Mouse (Mus musculus) liver, postnatal 0 days (tissue): Measurements from ENCODE around the gene Cxcl12. TPM values are rescaled to one million over a fixed set of nuclear protein-coding genes. Genes with fewer than 3 reads are reported as not detected.

ENCODE experiments used
- ATAC-seq: fragments of 200-750 bp; cut with Nextera tagmentation; 2 replicates; pipeline ENCODE4 v1.8.0; 2017; ENCODE audit warnings: mild to moderate bottlenecking, moderate library complexity
- DNase-seq: peaks from one replicate; pipeline ENCODE4 v3.0.0-alpha.2; 2016
- H3K27ac ChIP-seq: fragments of 300-500 bp; sonication (generic); 2 replicates; pipeline ENCODE4 v1.5.1; 2014; ENCODE audit warnings: antibody characterized with exemption, moderate library complexity, mild to moderate bottlenecking, low read depth
- H3K27me3 ChIP-seq: fragments of 300-500 bp; sonication (generic); 2 replicates; pipeline ENCODE4 v1.6.1; 2014; ENCODE audit warnings: low read length, control low read depth, mixed read lengths; ENCODE audit not compliant: insufficient read depth
- H3K36me3 ChIP-seq: fragments of 300-500 bp; sonication (generic); replicated peaks from 2 replicates; pipeline ENCODE4 v1.6.1; 2014; ENCODE audit warnings: mild to moderate bottlenecking, control low read depth, low read length, moderate library complexity, mixed read lengths; ENCODE audit not compliant: insufficient read depth
- H3K4me1 ChIP-seq: fragments of 300-500 bp; sonication (generic); 2 replicates; pipeline ENCODE4 v1.6.1; 2014; ENCODE audit warnings: antibody characterized with exemption, mild to moderate bottlenecking, control low read depth; ENCODE audit not compliant: insufficient read depth
- H3K4me2 ChIP-seq: fragments of 300-500 bp; sonication (generic); 2 replicates; pipeline ENCODE4 v1.6.1; 2014; ENCODE audit warnings: low read depth, mild to moderate bottlenecking, low read length, moderate library complexity, mixed read lengths
- H3K4me3 ChIP-seq: fragments of 300-500 bp; sonication (generic); 2 replicates; pipeline ENCODE4 v1.5.1; 2014; ENCODE audit warnings: low read depth, low read length
- H3K9ac ChIP-seq: fragments of 300-500 bp; sonication (generic); replicated peaks from 2 replicates; pipeline ENCODE4 v1.6.1; 2014; ENCODE audit warnings: mild to moderate bottlenecking, moderate library complexity
- H3K9me3 ChIP-seq: fragments of 300-500 bp; sonication (generic); 2 replicates; pipeline ENCODE4 v1.6.1; 2016; ENCODE audit warnings: mild to moderate bottlenecking, control low read depth, low read length, mixed read lengths
- CTCF ChIP-seq: sonication (generic); IDR thresholded peaks from 2 replicates; pipeline ENCODE4 v1.5.1; 2016; ENCODE audit warnings: antibody characterized with exemption, low read depth
- EP300 ChIP-seq: IDR thresholded peaks from 2 replicates; pipeline ENCODE4 v1.6.1; 2016; ENCODE audit warnings: antibody characterized with exemption, low read depth, mild to moderate bottlenecking
- WGBS: fragments of 180-500 bp; shearing (Covaris S2); extraction: QIAGEN DNeasy Blood & Tissue Kit; methylation state at CpG from one replicate; pipeline ENCODE4 v1.1.7; 2014; ENCODE audit not compliant: insufficient replicate concordance; 5-methylcytosine and 5-hydroxymethylcytosine counted together
- polyA plus RNA-seq: library from polyadenylated mRNA; unstranded; fragments of >200 nt; fragmentation: Nextera tagmentation; extraction: Ambion mirVana; gene quantifications from 2 replicates; pipeline ENCODE4 v1.2.1, GENCODE M21; 2015

Cxcl12 gene
- polyA plus RNA-seq, 1 experiment from 2014 or later = 124 TPM

- no peak overlapping the region for H3K27ac ChIP-seq
- no peak for ATAC-seq
- H3K4me1 ChIP-seq = no peaks in the 10 kb centered on the region
- 44% methylated on average over 16 of the region's 16 CpGs for WGBS
- no peaks in the 10 kb centered on the region for H3K27me3 ChIP-seq
- H3K4me3 ChIP-seq = no peak overlapping the region
- H3K36me3 ChIP-seq = no peaks in the 10 kb centered on the region
- H3K9me3 ChIP-seq = no peaks in the 10 kb centered on the region
- H3K4me2 ChIP-seq = no peak overlapping the region
- H3K9ac ChIP-seq = no peak overlapping the region
- no peak for DNase-seq
- no peak for TF ChIP-seq EP300
- TF ChIP-seq CTCF = no peak
These were observed 8.3 kb upstream of the Cxcl12 start for GRCm38 (mm10) chr6:117159710-117160690.

DNA sequence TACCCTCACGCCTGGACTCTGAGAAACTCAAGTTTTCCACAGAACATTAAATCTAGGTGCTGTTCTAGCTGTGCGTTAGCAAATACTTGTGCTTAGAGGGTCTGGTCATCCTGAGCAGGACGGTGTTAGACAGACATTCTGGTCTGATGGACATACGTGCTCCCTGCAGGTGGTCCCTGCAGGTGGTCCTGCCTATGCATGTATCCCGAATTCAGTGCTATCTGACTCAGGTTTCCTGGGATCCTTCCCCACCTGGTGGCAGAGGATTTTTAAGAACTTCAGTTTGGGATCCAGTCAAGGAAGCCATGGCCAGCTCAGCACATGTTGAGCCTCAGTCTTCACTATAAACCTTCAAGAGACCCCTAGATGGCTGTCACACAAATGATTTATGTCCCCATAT is 4.8 kb upstream of the Cxcl12 start:
- H3K27ac ChIP-seq = no peak overlapping the region
- no peak for TF ChIP-seq CTCF
- ATAC-seq (no peak), DNase-seq (no peak)
- H3K9ac ChIP-seq = no peak overlapping the region
- H3K4me3 ChIP-seq = no peak overlapping the region
- H3K9me3 ChIP-seq = no peaks in the 10 kb centered on the region
- no peaks in the 10 kb centered on the region for H3K36me3 ChIP-seq
- WGBS = 68% methylated on average over 5 of the region's 5 CpGs
- H3K4me1 ChIP-seq = peaks cover 5% of the 10 kb centered on the region; the same call in 1 of the 2 replicates
- H3K27me3 ChIP-seq = peaks cover 20% of the 10 kb centered on the region
- no peak overlapping the region for H3K4me2 ChIP-seq

DNA sequence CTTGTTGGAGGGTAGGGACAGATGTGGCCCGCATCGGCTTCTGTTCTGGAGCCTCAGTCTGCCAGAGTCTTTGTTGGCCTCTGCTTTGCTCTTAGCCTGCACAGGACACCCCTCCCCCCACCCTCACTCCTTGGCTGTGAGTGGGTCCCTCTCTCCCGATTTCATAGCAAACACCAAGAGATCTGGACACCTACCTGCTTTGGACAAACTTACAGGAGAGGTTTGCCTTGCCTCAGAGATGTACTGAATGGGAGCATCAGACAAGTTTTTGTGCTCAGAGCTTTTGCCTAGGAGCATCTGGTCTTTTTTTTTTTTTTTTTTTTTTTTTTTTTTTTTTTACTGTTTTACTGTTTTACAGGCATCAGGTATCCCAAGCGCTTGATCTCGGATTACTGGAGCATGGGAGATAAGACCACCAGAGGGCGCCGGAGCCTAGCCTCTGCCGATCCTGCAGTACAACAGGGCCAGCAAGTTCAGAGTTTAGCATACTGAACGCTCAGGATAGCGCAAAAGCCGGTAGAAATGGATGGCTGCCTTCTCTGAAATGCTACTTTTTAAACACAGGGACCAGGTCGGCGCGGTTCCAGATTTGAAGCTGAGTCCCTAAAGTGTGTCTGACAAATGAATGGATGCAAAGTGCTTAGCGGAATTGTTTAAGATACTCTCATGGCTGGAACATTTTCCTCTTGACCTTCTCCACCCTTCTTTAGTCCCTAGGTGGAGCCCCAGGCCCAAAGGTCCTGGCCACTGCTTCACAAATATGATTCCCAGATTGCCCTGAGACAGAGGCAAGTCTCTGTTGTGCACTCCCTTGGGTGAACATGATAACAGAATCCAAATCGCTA is 1.5 kb upstream of the Cxcl12 start:
- peak; percentile 44 for ATAC-seq
- Histone ChIP-seq H3K27ac (0 out of 2 replicates have a peak overlapping the region, but pooled peaks have one; percentile 78), H3K9ac (no peak overlapping the region), H3K4me1 (peaks cover 5% of the 10 kb centered on the region; the same call in 1 of the 2 replicates), H3K4me2 (peak overlapping the region; percentile 69), H3K4me3 (no peak overlapping the region), H3K27me3 (peaks cover 23% of the 10 kb centered on the region), H3K9me3 (no peaks in the 10 kb centered on the region), H3K36me3 (no peaks in the 10 kb centered on the region)
- 4% methylated on average over 16 of the region's 16 CpGs for WGBS
- peak; percentile 85 for DNase-seq
- TF ChIP-seq CTCF (peak; percentile 79), EP300 (no peak)

- 0 out of 2 replicates have a peak overlapping the region, but pooled peaks have one; percentile 78 for H3K27ac ChIP-seq
- H3K4me2 ChIP-seq = peak overlapping the region; percentile 69
- 0 out of 2 replicates have a peak overlapping the region, but pooled peaks have one; percentile 60 for H3K4me3 ChIP-seq
- H3K36me3 ChIP-seq = no peaks in the 10 kb centered on the region
- H3K4me1 ChIP-seq = peaks cover 5% of the 10 kb centered on the region; the same call in 1 of the 2 replicates
- no peak for ATAC-seq
- no peak overlapping the region for H3K9ac ChIP-seq
- 20% methylated on average over 7 of the region's 7 CpGs for WGBS
- no peaks in the 10 kb centered on the region for H3K9me3 ChIP-seq
- peak; percentile 22 for DNase-seq
- peaks cover 23% of the 10 kb centered on the region for H3K27me3 ChIP-seq
- no peak for TF ChIP-seq CTCF
- no peak for TF ChIP-seq EP300
These were observed 957 bp upstream of the Cxcl12 start for GRCm38 (mm10) chr6:117167426-117167730.

DNA sequence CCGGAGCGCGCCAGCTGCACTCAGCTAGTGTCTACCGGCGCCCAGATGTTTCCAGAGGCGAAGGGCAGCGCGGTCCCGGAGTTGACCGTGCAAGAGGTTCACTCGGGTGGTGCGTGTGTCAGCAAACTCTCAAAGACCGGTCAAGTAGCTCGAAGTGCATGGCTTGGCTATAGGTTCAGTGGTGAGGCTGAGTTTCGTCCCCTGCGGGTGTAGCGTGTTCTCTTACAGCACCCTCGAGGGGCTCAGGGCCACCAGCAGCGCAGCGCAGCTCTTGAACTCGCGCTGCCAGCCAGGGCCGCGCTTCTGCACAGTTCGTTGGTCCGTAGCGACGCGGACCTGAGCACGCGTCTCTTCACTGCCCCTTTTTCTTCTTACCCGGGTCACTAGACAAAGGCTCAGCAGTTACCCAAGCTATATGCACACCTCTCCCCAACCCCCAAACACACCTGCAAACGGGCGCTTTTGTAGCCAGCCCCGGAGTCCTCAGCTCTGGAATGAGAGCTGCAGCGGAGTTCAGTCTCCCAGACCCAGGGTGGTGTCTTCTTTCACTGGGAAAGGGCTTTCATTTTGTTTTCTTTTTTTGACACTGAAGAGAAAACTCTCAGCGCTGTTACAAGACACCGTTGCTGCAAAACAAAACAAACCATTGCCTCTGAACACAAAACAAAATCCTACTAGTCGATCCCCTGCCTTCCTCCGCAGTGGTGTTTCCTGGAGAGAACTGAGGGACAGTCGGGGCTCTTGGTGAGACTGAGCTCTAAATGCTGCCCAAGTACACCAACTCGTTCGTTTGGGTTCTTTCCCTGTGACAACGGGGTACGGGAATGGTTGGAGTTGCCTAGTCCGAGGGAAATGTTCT is 945 bp downstream of the Cxcl12 start:
- Histone ChIP-seq H3K4me3 (peak overlapping the region; percentile 60), H3K27ac (peak overlapping the region; percentile 78), H3K36me3 (0 out of 2 replicates have a peak, but pooled peaks cover 3% of the 10 kb centered on the region), H3K4me2 (peak overlapping the region; percentile 69), H3K9ac (peak overlapping the region; percentile 73), H3K27me3 (peaks cover 23% of the 10 kb centered on the region), H3K9me3 (no peaks in the 10 kb centered on the region), H3K4me1 (peaks cover 12% of the 10 kb centered on the region)
- DNase-seq (peak; percentile 33), ATAC-seq (no peak)
- TF ChIP-seq EP300 (no peak), CTCF (no peak)
- 2% methylated on average over 46 of the region's 46 CpGs for WGBS
